Mouse (Mus musculus) adrenal gland, postnatal 4 days (tissue): ENCODE data around the gene Kif23. TPM values are rescaled to one million over a fixed set of nuclear protein-coding genes. Genes with fewer than 3 reads are reported as not detected.

ENCODE experiments used
- total RNA-seq, 2 experiments: library from RNA; stranded (reverse); gene quantifications; 2 replicates each; pipeline ENCODE4 v1.2.3; 2021

Kif23 gene
- total RNA-seq, 2 experiments from 2014 or later: 45.0 to 52.8 TPM

Other genes with a start within 250 kb of the Kif23 start
- gene Rplp1, start 32.2 kb downstream of the Kif23 start, total RNA-seq: 1,000 to 10,000 TPM; 2,291 to 2,466 TPM
- gene Paqr5, start 80.1 kb upstream of the Kif23 start, total RNA-seq: 1 to 10 TPM; 1.9 to 9.9 TPM
- 10 to 100 TPM; 29.2 to 29.4 TPM for gene Glce, start 175.9 kb upstream of the Kif23 start, total RNA-seq